Mouse (Mus musculus): ENCODE data around the gene Ntf5. TPM values are rescaled to one million over a fixed set of nuclear protein-coding genes. Genes with fewer than 3 reads are reported as not detected.
A peak's percentile ranks its signal among the peaks of the same experiment; 100 is the strongest.
"Not testable (repeated sequence)": the region's sequence is repeated elsewhere in the genome, so short reads cannot be mapped to it uniquely, and the experiment has no call there.

Ntf5 gene
- polyA plus RNA-seq, 1 experiment from 2014 or later: 1.6 TPM

GRCm38 (mm10) chr7:45461326-45461725 lies 47.8 kb downstream of the Ntf5 start:
- Histone ChIP-seq H3K27me3 (ENCODE audit: control insufficient read depth, insufficient read depth, low read length) (no peaks in the 10 kb centered on the region), H3K4me2 (ENCODE audit: low read depth) (no peak overlapping the region; the same call in 1 of the 2 replicates), H3K4me3 (ENCODE audit: low read depth, low read length) (no peak overlapping the region), H3K4me1 (ENCODE audit: control insufficient read depth, insufficient read depth, low read length) (peaks cover 31% of the 10 kb centered on the region), H3K27ac (ENCODE audit: low read depth, low read length) (peak overlapping the region; percentile 83), H3K36me3 (ENCODE audit: control insufficient read depth, insufficient read depth, low read length) (peaks cover 10% of the 10 kb centered on the region), H3K9ac (ENCODE audit: low read length) (peak overlapping the region; percentile 57; the same call in 1 of the 2 replicates), H3K9me3 (ENCODE audit: control insufficient read depth, low read length) (no peaks in the 10 kb centered on the region)
- DNase-seq (ENCODE audit: low spot score): no peak
- 56% methylated on average over 5 of the region's 5 CpGs for WGBS
- no peak for ATAC-seq (ENCODE audit: insufficient read depth, low FRiP score, low TSS enrichment)

- no peak overlapping the region; the same call in 1 of the 2 replicates for H3K27ac ChIP-seq (ENCODE audit: low read depth, low read length)
- H3K9me3 ChIP-seq (ENCODE audit: control insufficient read depth, low read length): no peaks in the 10 kb centered on the region
- H3K4me2 ChIP-seq (ENCODE audit: low read depth): no peak overlapping the region
- H3K9ac ChIP-seq (ENCODE audit: low read length): no peak overlapping the region
- WGBS: 67% methylated on average over 4 of the region's 4 CpGs
- H3K27me3 ChIP-seq (ENCODE audit: control insufficient read depth, insufficient read depth, low read length): no peaks in the 10 kb centered on the region
- H3K4me3 ChIP-seq (ENCODE audit: low read depth, low read length): no peak overlapping the region
- ATAC-seq (ENCODE audit: insufficient read depth, low FRiP score, low TSS enrichment): no peak
- no peak for DNase-seq (ENCODE audit: low spot score)
- H3K36me3 ChIP-seq (ENCODE audit: control insufficient read depth, insufficient read depth, low read length): peaks cover 10% of the 10 kb centered on the region
- H3K4me1 ChIP-seq (ENCODE audit: control insufficient read depth, insufficient read depth, low read length): peaks cover 31% of the 10 kb centered on the region
Measured at GRCm38 (mm10) chr7:45461781-45462180, 48.3 kb downstream of the Ntf5 start.

- DNase-seq (ENCODE audit: low spot score): no peak
- H3K4me2 ChIP-seq (ENCODE audit: low read depth): no peak overlapping the region
- H3K27ac ChIP-seq (ENCODE audit: low read depth, low read length): no peak overlapping the region
- H3K9ac ChIP-seq (ENCODE audit: low read length): no peak overlapping the region
- H3K4me1 ChIP-seq (ENCODE audit: control insufficient read depth, insufficient read depth, low read length): peaks cover 27% of the 10 kb centered on the region
- peaks cover 8% of the 10 kb centered on the region for H3K36me3 ChIP-seq (ENCODE audit: control insufficient read depth, insufficient read depth, low read length)
- WGBS: 92% methylated on average over 4 of the region's 4 CpGs
- no peaks in the 10 kb centered on the region for H3K9me3 ChIP-seq (ENCODE audit: control insufficient read depth, low read length)
- ATAC-seq (ENCODE audit: insufficient read depth, low FRiP score, low TSS enrichment): no peak
- H3K4me3 ChIP-seq (ENCODE audit: low read depth, low read length): no peak overlapping the region
- H3K27me3 ChIP-seq (ENCODE audit: control insufficient read depth, insufficient read depth, low read length): no peaks in the 10 kb centered on the region
Measured at GRCm38 (mm10) chr7:45462325-45462724, 48.8 kb downstream of the Ntf5 start.

GRCm38 (mm10) chr7:45462868-45463267 lies 49.4 kb downstream of the Ntf5 start:
- not testable (repeated sequence) for H3K9ac ChIP-seq (ENCODE audit: low read length); ATAC-seq (ENCODE audit: insufficient read depth, low FRiP score, low TSS enrichment); H3K27ac ChIP-seq (ENCODE audit: low read depth, low read length); DNase-seq (ENCODE audit: low spot score); H3K27me3 ChIP-seq (ENCODE audit: control insufficient read depth, insufficient read depth, low read length); H3K4me2 ChIP-seq (ENCODE audit: low read depth); H3K9me3 ChIP-seq (ENCODE audit: control insufficient read depth, low read length); H3K36me3 ChIP-seq (ENCODE audit: control insufficient read depth, insufficient read depth, low read length); H3K4me3 ChIP-seq (ENCODE audit: low read depth, low read length)
- H3K4me1 ChIP-seq (ENCODE audit: control insufficient read depth, insufficient read depth, low read length): peaks cover 21% of the 10 kb centered on the region
- 80% methylated on average over 4 of the region's 4 CpGs for WGBS

- H3K27me3 ChIP-seq (ENCODE audit: control insufficient read depth, insufficient read depth, low read length): no peaks in the 10 kb centered on the region
- no peaks in the 10 kb centered on the region for H3K9me3 ChIP-seq (ENCODE audit: control insufficient read depth, low read length)
- ATAC-seq (ENCODE audit: insufficient read depth, low FRiP score, low TSS enrichment) (no peak), DNase-seq (ENCODE audit: low spot score) (no peak)
- H3K4me1 ChIP-seq (ENCODE audit: control insufficient read depth, insufficient read depth, low read length): peaks cover 17% of the 10 kb centered on the region
- H3K36me3 ChIP-seq (ENCODE audit: control insufficient read depth, insufficient read depth, low read length): peaks cover 3% of the 10 kb centered on the region; the same call in 1 of the 2 replicates
- no peak overlapping the region for H3K27ac ChIP-seq (ENCODE audit: low read depth, low read length)
- H3K9ac ChIP-seq (ENCODE audit: low read length): no peak overlapping the region
- H3K4me2 ChIP-seq (ENCODE audit: low read depth): no peak overlapping the region
- H3K4me3 ChIP-seq (ENCODE audit: low read depth, low read length): no peak overlapping the region
- WGBS: 92% methylated on average over 7 of the region's 7 CpGs
Measured at GRCm38 (mm10) chr7:45463987-45464778, 50.7 kb downstream of the Ntf5 start.

GRCm38 (mm10) chr7:45465112-45465511 lies 51.6 kb downstream of the Ntf5 start:
- H3K4me3 ChIP-seq (ENCODE audit: low read depth, low read length): no peak overlapping the region
- 93% methylated on average over 12 of the region's 12 CpGs for WGBS

GRCm38 (mm10) chr7:45465549-45465948 lies 52.1 kb downstream of the Ntf5 start:
- Histone ChIP-seq H3K27me3 (ENCODE audit: control insufficient read depth, insufficient read depth, low read length) (no peaks in the 10 kb centered on the region), H3K9ac (ENCODE audit: low read length) (peak overlapping the region; percentile 84; the same call in 1 of the 2 replicates), H3K36me3 (ENCODE audit: control insufficient read depth, insufficient read depth, low read length) (peaks cover 3% of the 10 kb centered on the region; the same call in 1 of the 2 replicates), H3K27ac (ENCODE audit: low read depth, low read length) (no peak overlapping the region), H3K4me1 (ENCODE audit: control insufficient read depth, insufficient read depth, low read length) (peaks cover 14% of the 10 kb centered on the region), H3K4me2 (ENCODE audit: low read depth) (peak overlapping the region; percentile 93), H3K9me3 (ENCODE audit: control insufficient read depth, low read length) (no peaks in the 10 kb centered on the region), H3K4me3 (ENCODE audit: low read depth, low read length) (peak overlapping the region; percentile 93)
- DNase-seq (ENCODE audit: low spot score): no peak
- no peak for ATAC-seq (ENCODE audit: insufficient read depth, low FRiP score, low TSS enrichment)
- WGBS: 83% methylated on average over 9 of the region's 9 CpGs

More at GRCm38 (mm10) chr7:45465112-45465511, 51.6 kb downstream of the Ntf5 start:
- ATAC-seq (ENCODE audit: insufficient read depth, low FRiP score, low TSS enrichment) (no peak), DNase-seq (ENCODE audit: low spot score) (no peak)
- no peaks in the 10 kb centered on the region for H3K27me3 ChIP-seq (ENCODE audit: control insufficient read depth, insufficient read depth, low read length)
- no peaks in the 10 kb centered on the region for H3K9me3 ChIP-seq (ENCODE audit: control insufficient read depth, low read length)
- H3K27ac ChIP-seq (ENCODE audit: low read depth, low read length): no peak overlapping the region
- peaks cover 3% of the 10 kb centered on the region; the same call in 1 of the 2 replicates for H3K36me3 ChIP-seq (ENCODE audit: control insufficient read depth, insufficient read depth, low read length)
- no peak overlapping the region for H3K9ac ChIP-seq (ENCODE audit: low read length)
- no peak overlapping the region for H3K4me2 ChIP-seq (ENCODE audit: low read depth)
- peaks cover 17% of the 10 kb centered on the region for H3K4me1 ChIP-seq (ENCODE audit: control insufficient read depth, insufficient read depth, low read length)

GRCm38 (mm10) chr7:45466283-45467089 lies 53.0 kb downstream of the Ntf5 start, which contains the start of gene Bax:
TSS of gene Bax (minus strand) at chr7:45466898.
- DNase-seq (ENCODE audit: low spot score) (peak; percentile 96), ATAC-seq (ENCODE audit: insufficient read depth, low FRiP score, low TSS enrichment) (peak; percentile 65)
- peak within 1 kb of the TSS; percentile 93 for H3K4me3 ChIP-seq (ENCODE audit: low read depth, low read length)
- H3K27me3 ChIP-seq (ENCODE audit: control insufficient read depth, insufficient read depth, low read length): no peaks in the 10 kb centered on the region
- H3K4me2 ChIP-seq (ENCODE audit: low read depth): peak within 1 kb of the TSS; percentile 93
- peak within 1 kb of the TSS; percentile 64 for H3K27ac ChIP-seq (ENCODE audit: low read depth, low read length)
- peaks cover 9% of the 10 kb centered on the region for H3K4me1 ChIP-seq (ENCODE audit: control insufficient read depth, insufficient read depth, low read length)
- peaks cover 3% of the 10 kb centered on the region; the same call in 1 of the 2 replicates for H3K36me3 ChIP-seq (ENCODE audit: control insufficient read depth, insufficient read depth, low read length)
- no peaks in the 10 kb centered on the region for H3K9me3 ChIP-seq (ENCODE audit: control insufficient read depth, low read length)
- 0% methylated on average over 50 of the region's 58 CpGs for WGBS
- peak within 1 kb of the TSS; percentile 84 for H3K9ac ChIP-seq (ENCODE audit: low read length)
